Mouse (Mus musculus): ENCODE measurements at regions not wholly inside any gene's neighbourhood (a gene's known extent, or its start where the extent isn't known, plus 50 kb on each side); places are given as distances from the start of the nearest gene placed in this dataset.

- no peaks in the 10 kb centered on the region for H3K27me3 ChIP-seq (replicated peaks)
- H3K9ac ChIP-seq: no peak overlapping the region
- no peak overlapping the region for H3K4me3 ChIP-seq (replicated peaks)
- no peaks in the 10 kb centered on the region for H3K9me3 ChIP-seq
- peaks cover 16% of the 10 kb centered on the region for H3K4me1 ChIP-seq
- ATAC-seq (ENCODE audit: insufficient read depth, low FRiP score, low read depth): peak; percentile 57; the same call in 1 of the 2 replicates
- H3K36me3 ChIP-seq: no peaks in the 10 kb centered on the region
- peak overlapping the region; percentile 54; the same call in 1 of the 2 replicates for H3K27ac ChIP-seq
- 48% methylated on average over 7 of the region's 7 CpGs for WGBS
- H3K4me2 ChIP-seq: no peak overlapping the region
Observed at GRCm38 (mm10) chr1:35931056-35931455, 137.1 kb upstream of the Hs6st1 start.

- H3K4me3 ChIP-seq (replicated peaks): no peak overlapping the region
- no peaks in the 10 kb centered on the region for H3K36me3 ChIP-seq
- ATAC-seq (ENCODE audit: insufficient read depth, low FRiP score, low read depth): no peak
- no peak overlapping the region for H3K27ac ChIP-seq
- H3K4me1 ChIP-seq: 0 out of 2 replicates have a peak, but pooled peaks cover 5% of the 10 kb centered on the region
- 87% methylated on average over 7 of the region's 7 CpGs for WGBS
- no peak overlapping the region for H3K4me2 ChIP-seq
- no peaks in the 10 kb centered on the region for H3K27me3 ChIP-seq (replicated peaks)
- no peak overlapping the region for H3K9ac ChIP-seq
- no peaks in the 10 kb centered on the region for H3K9me3 ChIP-seq
Observed at GRCm38 (mm10) chr1:35933511-35933910, 134.7 kb upstream of the Hs6st1 start.

- ATAC-seq (ENCODE audit: insufficient read depth, low FRiP score, low read depth): no peak
- 56% methylated on average over 7 of the region's 7 CpGs for WGBS
- H3K4me1 ChIP-seq: 0 out of 2 replicates have a peak, but pooled peaks cover 5% of the 10 kb centered on the region
- H3K9me3 ChIP-seq: no peaks in the 10 kb centered on the region
- H3K4me2 ChIP-seq: no peak overlapping the region
- H3K4me3 ChIP-seq (replicated peaks): no peak overlapping the region
- no peaks in the 10 kb centered on the region for H3K27me3 ChIP-seq (replicated peaks)
- no peak overlapping the region for H3K9ac ChIP-seq
- H3K36me3 ChIP-seq: no peaks in the 10 kb centered on the region
- H3K27ac ChIP-seq: no peak overlapping the region
Observed at GRCm38 (mm10) chr1:35935099-35935651, 133.0 kb upstream of the Hs6st1 start.

- Histone ChIP-seq H3K27me3 (replicated peaks) (no peaks in the 10 kb centered on the region), H3K4me3 (replicated peaks) (no peak overlapping the region), H3K4me1 (peaks cover under 1% of the 10 kb centered on the region; the same call in 1 of the 2 replicates), H3K9ac (no peak overlapping the region), H3K27ac (no peak overlapping the region), H3K9me3 (no peaks in the 10 kb centered on the region), H3K36me3 (no peaks in the 10 kb centered on the region), H3K4me2 (no peak overlapping the region)
- no peak for ATAC-seq (ENCODE audit: insufficient read depth, low FRiP score, low read depth)
- WGBS: 71% methylated on average over 5 of the region's 5 CpGs
Observed at GRCm38 (mm10) chr1:35936362-35937093, 131.7 kb upstream of the Hs6st1 start.

- H3K4me3 ChIP-seq (replicated peaks): no peak overlapping the region
- no peaks in the 10 kb centered on the region for H3K27me3 ChIP-seq (replicated peaks)
- no peaks in the 10 kb centered on the region for H3K36me3 ChIP-seq
- 59% methylated on average over 2 of the region's 2 CpGs for WGBS
- H3K4me2 ChIP-seq: no peak overlapping the region
- peaks cover 8% of the 10 kb centered on the region for H3K4me1 ChIP-seq
- ATAC-seq (ENCODE audit: insufficient read depth, low FRiP score, low read depth): no peak
- H3K9ac ChIP-seq: no peak overlapping the region
- no peaks in the 10 kb centered on the region for H3K9me3 ChIP-seq
- H3K27ac ChIP-seq: no peak overlapping the region
Observed at GRCm38 (mm10) chr1:35940236-35940635, 128.0 kb upstream of the Hs6st1 start.

- WGBS: 38% methylated on average over 8 of the region's 8 CpGs
Observed at GRCm38 (mm10) chr1:35941642-35942077, 126.5 kb upstream of the Hs6st1 start.

GRCm38 (mm10) chr1:35942222-35942621 is 126.0 kb upstream of the Hs6st1 start:
- Histone ChIP-seq H3K4me3 (replicated peaks) (no peak overlapping the region), H3K4me2 (no peak overlapping the region), H3K4me1 (peaks cover 8% of the 10 kb centered on the region), H3K9ac (no peak overlapping the region), H3K36me3 (no peaks in the 10 kb centered on the region), H3K27me3 (replicated peaks) (no peaks in the 10 kb centered on the region), H3K27ac (no peak overlapping the region), H3K9me3 (no peaks in the 10 kb centered on the region)
- no peak for ATAC-seq (ENCODE audit: insufficient read depth, low FRiP score, low read depth)
- WGBS: 60% methylated on average over 7 of the region's 7 CpGs

More at GRCm38 (mm10) chr1:35941642-35942077, 126.5 kb upstream of the Hs6st1 start:
- Histone ChIP-seq H3K4me3 (replicated peaks) (no peak overlapping the region), H3K36me3 (no peaks in the 10 kb centered on the region), H3K9ac (no peak overlapping the region), H3K27ac (no peak overlapping the region), H3K4me2 (no peak overlapping the region), H3K27me3 (replicated peaks) (no peaks in the 10 kb centered on the region), H3K9me3 (no peaks in the 10 kb centered on the region), H3K4me1 (peaks cover 8% of the 10 kb centered on the region)
- ATAC-seq (ENCODE audit: insufficient read depth, low FRiP score, low read depth): no peak

- Histone ChIP-seq H3K4me1 (peaks cover 8% of the 10 kb centered on the region), H3K9me3 (no peaks in the 10 kb centered on the region), H3K27ac (no peak overlapping the region), H3K36me3 (no peaks in the 10 kb centered on the region), H3K4me2 (no peak overlapping the region), H3K9ac (no peak overlapping the region), H3K27me3 (replicated peaks) (no peaks in the 10 kb centered on the region), H3K4me3 (replicated peaks) (no peak overlapping the region)
- WGBS: 52% methylated on average over 7 of the region's 7 CpGs
- ATAC-seq (ENCODE audit: insufficient read depth, low FRiP score, low read depth): no peak
Observed at GRCm38 (mm10) chr1:35943800-35944199, 124.4 kb upstream of the Hs6st1 start.

- 74% methylated on average over 5 of the region's 5 CpGs for WGBS
Observed at GRCm38 (mm10) chr1:35944376-35944775, 123.8 kb upstream of the Hs6st1 start.

GRCm38 (mm10) chr1:35944849-35945248 is 123.4 kb upstream of the Hs6st1 start:
- Histone ChIP-seq H3K4me3 (replicated peaks) (no peak overlapping the region), H3K27me3 (replicated peaks) (no peaks in the 10 kb centered on the region), H3K9ac (no peak overlapping the region), H3K4me2 (no peak overlapping the region), H3K9me3 (no peaks in the 10 kb centered on the region), H3K36me3 (no peaks in the 10 kb centered on the region), H3K4me1 (peaks cover 8% of the 10 kb centered on the region), H3K27ac (no peak overlapping the region)
- WGBS: 89% methylated on average over 8 of the region's 8 CpGs
- no peak for ATAC-seq (ENCODE audit: insufficient read depth, low FRiP score, low read depth)

More at GRCm38 (mm10) chr1:35944376-35944775, 123.8 kb upstream of the Hs6st1 start:
- H3K4me2 ChIP-seq: no peak overlapping the region
- H3K36me3 ChIP-seq: no peaks in the 10 kb centered on the region
- no peak for ATAC-seq (ENCODE audit: insufficient read depth, low FRiP score, low read depth)
- H3K27ac ChIP-seq: no peak overlapping the region
- H3K4me3 ChIP-seq (replicated peaks): no peak overlapping the region
- H3K4me1 ChIP-seq: peaks cover 8% of the 10 kb centered on the region
- H3K9ac ChIP-seq: no peak overlapping the region
- no peaks in the 10 kb centered on the region for H3K27me3 ChIP-seq (replicated peaks)
- no peaks in the 10 kb centered on the region for H3K9me3 ChIP-seq

- Histone ChIP-seq H3K4me2 (no peak overlapping the region), H3K36me3 (no peaks in the 10 kb centered on the region), H3K27ac (no peak overlapping the region), H3K4me3 (replicated peaks) (no peak overlapping the region), H3K4me1 (peaks cover 8% of the 10 kb centered on the region), H3K27me3 (replicated peaks) (no peaks in the 10 kb centered on the region), H3K9me3 (no peaks in the 10 kb centered on the region), H3K9ac (no peak overlapping the region)
- WGBS: 71% methylated on average over 4 of the region's 4 CpGs
- ATAC-seq (ENCODE audit: insufficient read depth, low FRiP score, low read depth): no peak
Observed at GRCm38 (mm10) chr1:35945596-35945995, 122.6 kb upstream of the Hs6st1 start.

- no peak for ATAC-seq (ENCODE audit: insufficient read depth, low FRiP score, low read depth)
- Histone ChIP-seq H3K9me3 (no peaks in the 10 kb centered on the region), H3K27ac (no peak overlapping the region), H3K4me3 (replicated peaks) (no peak overlapping the region), H3K27me3 (replicated peaks) (no peaks in the 10 kb centered on the region), H3K4me2 (no peak overlapping the region), H3K9ac (no peak overlapping the region), H3K36me3 (no peaks in the 10 kb centered on the region), H3K4me1 (no peaks in the 10 kb centered on the region)
- WGBS: 59% methylated on average over 5 of the region's 5 CpGs
Observed at GRCm38 (mm10) chr1:35948104-35948503, 120.1 kb upstream of the Hs6st1 start.
